Mouse (Mus musculus) layer of hippocampus, adult 11-12 months (tissue): ENCODE data around the gene Tmem95.
"Not testable (repeated sequence)": the region's sequence is repeated elsewhere in the genome, so short reads cannot be mapped to it uniquely, and the experiment has no call there.

Source experiments
- DNase-seq: peaks from one replicate; pipeline ENCODE4 v3.0.0; 2022; ENCODE audit warnings: low spot score

Gene Tmem95

GRCm38 (mm10) chr11:69877878-69878277 lies at the start of gene Tmem95:
Gene Tmem95 (minus strand): TSS chr11:69878018.
- DNase-seq: no peak

GRCm38 (mm10) chr11:69927501-69927900 lies 49.7 kb upstream of the Tmem95 start:
- DNase-seq: no peak

GRCm38 (mm10) chr11:69922796-69923195 lies 45.0 kb upstream of the Tmem95 start:
- no peak for DNase-seq

- DNase-seq: no peak
Measured at GRCm38 (mm10) chr11:69922012-69922756, 44.4 kb upstream of the Tmem95 start.

- DNase-seq: peak; percentile 100
Measured at GRCm38 (mm10) chr11:69921114-69922011, 43.5 kb upstream of the Tmem95 start, which contains the start of gene Eif5a. Gene Eif5a (minus strand): TSS chr11:69921958.

GRCm38 (mm10) chr11:69920266-69921031 lies 42.6 kb upstream of the Tmem95 start:
- peak; percentile 43 for DNase-seq

- peak; percentile 54 for DNase-seq
Measured at GRCm38 (mm10) chr11:69919661-69920265, 41.9 kb upstream of the Tmem95 start.

GRCm38 (mm10) chr11:69919053-69919452 lies 41.2 kb upstream of the Tmem95 start:
- DNase-seq: no peak

- no peak for DNase-seq
Measured at GRCm38 (mm10) chr11:69918118-69918517, 40.3 kb upstream of the Tmem95 start.

GRCm38 (mm10) chr11:69917379-69917948 lies 39.6 kb upstream of the Tmem95 start:
- DNase-seq: no peak

GRCm38 (mm10) chr11:69916652-69917378 lies 39.0 kb upstream of the Tmem95 start:
- DNase-seq: not testable (repeated sequence)

GRCm38 (mm10) chr11:69915667-69916627 lies 38.1 kb upstream of the Tmem95 start:
- no peak for DNase-seq

- no peak for DNase-seq
Measured at GRCm38 (mm10) chr11:69914917-69915430, 37.2 kb upstream of the Tmem95 start.

GRCm38 (mm10) chr11:69914372-69914764 lies 36.5 kb upstream of the Tmem95 start:
- DNase-seq: no peak

GRCm38 (mm10) chr11:69913554-69914371 lies 35.9 kb upstream of the Tmem95 start, which contains the start of gene Gps2:
Gene Gps2 (plus strand): TSS chr11:69913888.
- peak; percentile 91 for DNase-seq

- no peak for DNase-seq
Measured at GRCm38 (mm10) chr11:69912716-69913530, 35.1 kb upstream of the Tmem95 start.

GRCm38 (mm10) chr11:69911701-69912100 lies 33.9 kb upstream of the Tmem95 start:
- no peak for DNase-seq
